Mouse (Mus musculus): ENCODE data around the gene Vps25. TPM values are rescaled to one million over a fixed set of nuclear protein-coding genes. Genes with fewer than 3 reads are reported as not detected.

The Vps25 gene
- polyA plus RNA-seq, 1 experiment from 2014 or later: 111 TPM

GRCm38 (mm10) chr11:101226065-101226701, 27.3 kb upstream of the Vps25 start, which contains the start of gene Ezh1:
Gene Ezh1 (minus strand): TSS chr11:101226463.
- ATAC-seq (ENCODE audit: low FRiP score, low TSS enrichment): peak; percentile 81; the same call in 1 of the 2 replicates
- H3K27ac ChIP-seq (replicated peaks; ENCODE audit: low read depth, low read length): 0 out of 2 replicates have a peak within 1 kb of the TSS, but pooled peaks have one; percentile 41
- no peaks in the 10 kb centered on the region for H3K36me3 ChIP-seq (ENCODE audit: control insufficient read depth, insufficient read depth, low read length)
- no peaks in the 10 kb centered on the region for H3K9me3 ChIP-seq (ENCODE audit: control insufficient read depth, low read length)
- DNase-seq: peak; percentile 92
- peak within 1 kb of the TSS; percentile 73 for H3K9ac ChIP-seq (replicated peaks; ENCODE audit: low read length)
- peak within 1 kb of the TSS; percentile 92 for H3K4me2 ChIP-seq (ENCODE audit: low read length)
- peak within 1 kb of the TSS; percentile 81 for H3K4me3 ChIP-seq (replicated peaks; ENCODE audit: low read depth, low read length)
- no peaks in the 10 kb centered on the region for H3K4me1 ChIP-seq (ENCODE audit: control insufficient read depth, insufficient read depth, low read length)
- 1% methylated on average over 55 of the region's 56 CpGs for WGBS
- no peaks in the 10 kb centered on the region for H3K27me3 ChIP-seq (ENCODE audit: control insufficient read depth, insufficient read depth, low read length)

DNA sequence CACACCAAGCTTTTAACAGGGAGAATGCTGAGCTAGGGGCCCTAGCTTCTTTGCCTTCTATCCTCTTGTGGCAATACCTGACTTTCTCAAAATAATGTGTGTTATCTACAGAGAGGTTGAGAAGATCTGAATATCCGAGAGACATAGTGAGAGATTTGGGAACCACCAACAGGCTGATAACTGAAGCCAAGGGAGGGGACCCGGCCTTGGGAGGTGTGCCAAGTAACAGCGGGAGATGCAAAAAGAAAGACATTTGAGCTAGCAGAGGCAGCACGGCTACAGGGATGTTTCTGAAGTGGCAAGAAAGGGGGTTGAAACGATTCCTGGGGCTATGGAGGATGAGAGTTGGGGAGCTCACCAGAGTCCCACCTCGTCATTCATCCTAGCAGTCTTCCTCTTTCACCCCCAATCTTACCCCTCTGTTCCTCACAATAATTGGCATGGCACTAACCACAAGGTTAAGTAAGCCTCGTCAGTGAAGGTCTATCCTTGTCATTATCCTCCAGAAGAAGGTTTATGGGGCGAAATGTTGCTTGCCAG, 24.1 kb upstream of the Vps25 start:
- H3K4me2 ChIP-seq (ENCODE audit: low read length): no peak overlapping the region
- ATAC-seq (ENCODE audit: low FRiP score, low TSS enrichment) (no peak), DNase-seq (no peak)
- H3K36me3 ChIP-seq (ENCODE audit: control insufficient read depth, insufficient read depth, low read length): no peaks in the 10 kb centered on the region
- H3K4me3 ChIP-seq (replicated peaks; ENCODE audit: low read depth, low read length): no peak overlapping the region
- WGBS: 24% methylated on average over 8 of the region's 8 CpGs
- no peaks in the 10 kb centered on the region for H3K9me3 ChIP-seq (ENCODE audit: control insufficient read depth, low read length)
- no peaks in the 10 kb centered on the region for H3K4me1 ChIP-seq (ENCODE audit: control insufficient read depth, insufficient read depth, low read length)
- no peak overlapping the region for H3K9ac ChIP-seq (replicated peaks; ENCODE audit: low read length)
- no peaks in the 10 kb centered on the region for H3K27me3 ChIP-seq (ENCODE audit: control insufficient read depth, insufficient read depth, low read length)
- no peak overlapping the region for H3K27ac ChIP-seq (replicated peaks; ENCODE audit: low read depth, low read length)

GRCm38 (mm10) chr11:101230061-101230511, 23.4 kb upstream of the Vps25 start:
- H3K9ac ChIP-seq (replicated peaks; ENCODE audit: low read length): no peak overlapping the region
- DNase-seq (no peak), ATAC-seq (ENCODE audit: low FRiP score, low TSS enrichment) (no peak)
- no peak overlapping the region for H3K27ac ChIP-seq (replicated peaks; ENCODE audit: low read depth, low read length)
- H3K9me3 ChIP-seq (ENCODE audit: control insufficient read depth, low read length): no peaks in the 10 kb centered on the region
- H3K36me3 ChIP-seq (ENCODE audit: control insufficient read depth, insufficient read depth, low read length): no peaks in the 10 kb centered on the region
- no peak overlapping the region for H3K4me2 ChIP-seq (ENCODE audit: low read length)
- H3K4me3 ChIP-seq (replicated peaks; ENCODE audit: low read depth, low read length): no peak overlapping the region
- H3K27me3 ChIP-seq (ENCODE audit: control insufficient read depth, insufficient read depth, low read length): no peaks in the 10 kb centered on the region
- H3K4me1 ChIP-seq (ENCODE audit: control insufficient read depth, insufficient read depth, low read length): no peaks in the 10 kb centered on the region
- 39% methylated on average over 2 of the region's 2 CpGs for WGBS

DNA sequence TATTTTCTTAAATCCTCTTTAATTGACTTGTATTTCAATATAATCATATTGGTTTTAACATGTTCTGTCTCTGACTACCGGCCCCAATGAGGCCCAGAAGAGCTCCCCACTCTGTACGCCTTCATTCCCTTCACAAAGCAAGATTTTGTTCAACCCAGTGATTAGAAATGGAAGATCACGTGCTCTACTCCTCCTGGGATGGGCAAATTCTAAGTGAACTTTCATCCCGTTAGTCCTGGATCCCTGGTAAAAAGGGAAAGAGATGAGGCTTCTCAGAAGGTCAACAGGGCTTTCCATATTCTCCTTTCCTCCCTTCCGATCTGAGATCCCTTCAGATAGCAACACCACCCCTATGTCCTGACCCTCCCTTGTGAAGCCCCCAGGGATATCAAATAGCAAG, 23.0 kb upstream of the Vps25 start:
- no peaks in the 10 kb centered on the region for H3K4me1 ChIP-seq (ENCODE audit: control insufficient read depth, insufficient read depth, low read length)
- H3K27me3 ChIP-seq (ENCODE audit: control insufficient read depth, insufficient read depth, low read length): no peaks in the 10 kb centered on the region
- no peaks in the 10 kb centered on the region for H3K36me3 ChIP-seq (ENCODE audit: control insufficient read depth, insufficient read depth, low read length)
- no peak overlapping the region for H3K4me3 ChIP-seq (replicated peaks; ENCODE audit: low read depth, low read length)
- DNase-seq (no peak), ATAC-seq (ENCODE audit: low FRiP score, low TSS enrichment) (no peak)
- 16% methylated on average over 5 of the region's 5 CpGs for whole genome bisulfite sequencing
- H3K4me2 ChIP-seq (ENCODE audit: low read length): no peak overlapping the region
- H3K9me3 ChIP-seq (ENCODE audit: control insufficient read depth, low read length): no peaks in the 10 kb centered on the region
- H3K27ac ChIP-seq (replicated peaks; ENCODE audit: low read depth, low read length): no peak overlapping the region
- H3K9ac ChIP-seq (replicated peaks; ENCODE audit: low read length): no peak overlapping the region

DNA sequence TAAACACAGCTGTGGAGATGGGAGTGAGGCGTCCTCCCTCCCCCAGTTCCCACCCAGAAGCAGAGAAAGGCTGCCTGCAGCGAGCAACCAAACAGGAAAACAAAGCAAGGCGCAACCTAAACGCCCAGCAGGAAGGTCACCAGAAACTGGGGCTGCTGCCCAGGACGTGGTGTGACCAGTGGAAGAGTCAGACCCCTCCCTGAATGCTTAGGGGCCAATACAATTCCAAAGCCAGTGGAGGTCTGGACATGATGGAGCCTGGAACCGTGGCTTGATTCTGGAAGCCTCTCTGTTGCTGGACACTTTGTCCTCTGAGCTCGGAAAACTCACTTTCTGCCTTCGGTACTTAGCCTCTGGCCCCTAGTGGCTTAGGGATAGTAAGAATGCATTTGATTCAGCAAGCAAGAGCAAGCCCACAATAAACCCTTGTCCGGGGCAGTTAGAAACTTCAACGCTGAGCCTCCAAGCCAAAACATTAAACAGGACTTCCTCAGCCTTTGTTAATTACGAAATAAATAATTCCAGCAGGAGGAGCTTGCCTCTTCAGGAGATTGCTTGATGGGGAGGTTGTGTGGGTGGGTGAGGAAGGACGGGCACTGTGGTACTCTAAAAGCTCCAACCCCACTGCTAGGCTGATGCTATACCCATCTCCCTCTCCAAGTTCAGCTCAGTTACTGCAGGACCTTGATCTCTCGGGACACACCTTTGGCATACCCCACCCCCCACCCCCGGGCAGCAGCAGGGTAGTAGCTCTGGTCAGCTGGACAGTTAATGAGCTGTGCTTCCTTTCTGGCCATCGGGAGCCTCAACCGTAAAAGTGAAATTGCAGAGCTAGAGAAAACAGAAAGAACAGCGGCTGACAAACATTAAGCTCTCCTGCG, 22.3 kb upstream of the Vps25 start:
- Histone ChIP-seq H3K36me3 (ENCODE audit: control insufficient read depth, insufficient read depth, low read length) (no peaks in the 10 kb centered on the region), H3K27me3 (ENCODE audit: control insufficient read depth, insufficient read depth, low read length) (no peaks in the 10 kb centered on the region), H3K4me1 (ENCODE audit: control insufficient read depth, insufficient read depth, low read length) (no peaks in the 10 kb centered on the region), H3K4me3 (replicated peaks; ENCODE audit: low read depth, low read length) (no peak overlapping the region), H3K9ac (replicated peaks; ENCODE audit: low read length) (no peak overlapping the region), H3K9me3 (ENCODE audit: control insufficient read depth, low read length) (no peaks in the 10 kb centered on the region), H3K4me2 (ENCODE audit: low read length) (no peak overlapping the region), H3K27ac (replicated peaks; ENCODE audit: low read depth, low read length) (0 out of 2 replicates have a peak overlapping the region, but pooled peaks have one; percentile 20)
- ATAC-seq (ENCODE audit: low FRiP score, low TSS enrichment): no peak
- WGBS: 13% methylated on average over 18 of the region's 18 CpGs
- DNase-seq: no peak

GRCm38 (mm10) chr11:101232010-101232839, 21.3 kb upstream of the Vps25 start:
- Histone ChIP-seq H3K27me3 (ENCODE audit: control insufficient read depth, insufficient read depth, low read length) (no peaks in the 10 kb centered on the region), H3K36me3 (ENCODE audit: control insufficient read depth, insufficient read depth, low read length) (no peaks in the 10 kb centered on the region), H3K4me1 (ENCODE audit: control insufficient read depth, insufficient read depth, low read length) (no peaks in the 10 kb centered on the region), H3K27ac (replicated peaks; ENCODE audit: low read depth, low read length) (no peak overlapping the region), H3K4me3 (replicated peaks; ENCODE audit: low read depth, low read length) (no peak overlapping the region), H3K9me3 (ENCODE audit: control insufficient read depth, low read length) (no peaks in the 10 kb centered on the region), H3K9ac (replicated peaks; ENCODE audit: low read length) (no peak overlapping the region), H3K4me2 (ENCODE audit: low read length) (no peak overlapping the region)
- 60% methylated on average over 6 of the region's 6 CpGs for WGBS
- ATAC-seq (ENCODE audit: low FRiP score, low TSS enrichment): no peak
- DNase-seq: no peak

- 96% methylated on average over 1 of the region's 1 CpGs for WGBS
- H3K27ac ChIP-seq (replicated peaks; ENCODE audit: low read depth, low read length): no peak overlapping the region
- no peak for DNase-seq
- H3K9ac ChIP-seq (replicated peaks; ENCODE audit: low read length): no peak overlapping the region
- H3K4me3 ChIP-seq (replicated peaks; ENCODE audit: low read depth, low read length): no peak overlapping the region
- H3K36me3 ChIP-seq (ENCODE audit: control insufficient read depth, insufficient read depth, low read length): no peaks in the 10 kb centered on the region
- H3K4me2 ChIP-seq (ENCODE audit: low read length): no peak overlapping the region
- no peak for ATAC-seq (ENCODE audit: low FRiP score, low TSS enrichment)
- no peaks in the 10 kb centered on the region for H3K27me3 ChIP-seq (ENCODE audit: control insufficient read depth, insufficient read depth, low read length)
- no peaks in the 10 kb centered on the region for H3K4me1 ChIP-seq (ENCODE audit: control insufficient read depth, insufficient read depth, low read length)
- H3K9me3 ChIP-seq (ENCODE audit: control insufficient read depth, low read length): no peaks in the 10 kb centered on the region
Observed at GRCm38 (mm10) chr11:101233240-101233639, 20.3 kb upstream of the Vps25 start.

DNA sequence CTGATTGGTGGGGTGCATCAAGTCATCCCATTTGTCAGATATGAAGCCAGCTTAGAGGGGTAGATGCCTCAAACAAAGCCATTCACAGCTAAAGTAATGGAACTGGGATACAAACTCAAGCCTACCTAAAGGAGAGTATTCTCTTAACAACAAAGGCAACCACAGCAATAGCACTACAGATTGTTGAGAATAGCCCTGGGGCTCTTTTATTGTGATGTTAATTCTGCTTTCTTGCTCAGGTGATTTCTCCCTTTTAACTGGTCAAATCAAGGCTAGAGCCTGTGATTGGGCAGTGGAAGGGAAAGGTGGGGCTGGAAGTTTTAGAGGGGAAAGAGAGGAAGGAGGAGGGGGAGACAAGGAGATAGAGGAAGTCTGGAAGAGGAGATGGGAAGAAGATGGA, 19.4 kb upstream of the Vps25 start:
- no peak overlapping the region for H3K9ac ChIP-seq (replicated peaks; ENCODE audit: low read length)
- ATAC-seq (ENCODE audit: low FRiP score, low TSS enrichment) (no peak), DNase-seq (no peak)
- H3K4me1 ChIP-seq (ENCODE audit: control insufficient read depth, insufficient read depth, low read length): no peaks in the 10 kb centered on the region
- no peak overlapping the region for H3K27ac ChIP-seq (replicated peaks; ENCODE audit: low read depth, low read length)
- H3K36me3 ChIP-seq (ENCODE audit: control insufficient read depth, insufficient read depth, low read length): no peaks in the 10 kb centered on the region
- no peaks in the 10 kb centered on the region for H3K27me3 ChIP-seq (ENCODE audit: control insufficient read depth, insufficient read depth, low read length)
- no peaks in the 10 kb centered on the region for H3K9me3 ChIP-seq (ENCODE audit: control insufficient read depth, low read length)
- H3K4me3 ChIP-seq (replicated peaks; ENCODE audit: low read depth, low read length): no peak overlapping the region
- no peak overlapping the region for H3K4me2 ChIP-seq (ENCODE audit: low read length)
